Mouse (Mus musculus): ENCODE measurements at regions not wholly inside any gene's neighbourhood (a gene's known extent, or its start where the extent isn't known, plus 50 kb on each side); places are given as distances from the start of the nearest gene placed in this dataset.

GRCm38 (mm10) chr4:95196106-95196505 is 144.1 kb upstream of the Jun start:
- POLR2A ChIA-PET: interaction anchor here in 1 of 4 experiments (1.5 kb wide), 1 partner anchor 26 kb away, joined by 3 read pairs; no protein-coding TSS in a partner anchor
- CTCF ChIA-PET: no interaction called here

GRCm38 (mm10) chr4:95197077-95197711 is 145.2 kb upstream of the Jun start:
- ChIA-PET CTCF (no interaction called here), POLR2A (no interaction called here)

GRCm38 (mm10) chr4:95199394-95199793 is 147.4 kb upstream of the Jun start:
- ChIA-PET CTCF (no interaction called here), POLR2A (interaction anchor here in 1 of 4 experiments (1.2 kb wide), 1 partner anchor 7 kb away, joined by 4 read pairs; no protein-coding TSS in a partner anchor)

- ChIA-PET POLR2A (interaction anchor here in 2 of 4 experiments (0.7 to 1.2 kb wide), 3 partner anchors 8 to 167 kb away, joined by 4 to 5 read pairs (median 4); no protein-coding TSS in a partner anchor), CTCF (interaction anchor here in 1 of 4 experiments (0.5 kb wide), 1 partner anchor 146 kb away, joined by 4 read pairs; no protein-coding TSS in a partner anchor)
These were observed 148.1 kb upstream of the Jun start for GRCm38 (mm10) chr4:95200130-95200529.

DNA sequence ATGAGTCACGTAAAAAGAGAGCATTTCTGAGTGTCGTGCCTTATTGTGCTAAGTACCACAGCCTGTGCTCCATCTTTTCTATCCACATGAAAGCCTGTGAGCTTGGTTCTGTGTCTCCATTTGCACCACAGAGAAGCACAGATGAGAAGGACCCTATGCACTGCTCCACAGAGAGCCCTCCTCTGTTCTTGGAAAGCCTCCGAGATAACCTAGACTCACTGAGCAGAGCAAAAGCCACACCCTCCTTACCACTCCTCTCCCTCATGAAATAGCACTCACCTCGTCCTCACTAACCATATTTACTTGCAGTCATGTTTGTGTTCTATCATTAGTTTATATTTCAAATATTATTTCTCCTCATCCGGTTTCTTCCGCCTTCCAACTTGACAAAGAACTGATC is 150.5 kb upstream of the Jun start:
- POLR2A ChIA-PET: no interaction called here
- CTCF ChIA-PET: no interaction called here

- ChIA-PET CTCF (no interaction called here), POLR2A (no interaction called here)
These were observed 151.6 kb upstream of the Jun start for GRCm38 (mm10) chr4:95203577-95203976.

DNA sequence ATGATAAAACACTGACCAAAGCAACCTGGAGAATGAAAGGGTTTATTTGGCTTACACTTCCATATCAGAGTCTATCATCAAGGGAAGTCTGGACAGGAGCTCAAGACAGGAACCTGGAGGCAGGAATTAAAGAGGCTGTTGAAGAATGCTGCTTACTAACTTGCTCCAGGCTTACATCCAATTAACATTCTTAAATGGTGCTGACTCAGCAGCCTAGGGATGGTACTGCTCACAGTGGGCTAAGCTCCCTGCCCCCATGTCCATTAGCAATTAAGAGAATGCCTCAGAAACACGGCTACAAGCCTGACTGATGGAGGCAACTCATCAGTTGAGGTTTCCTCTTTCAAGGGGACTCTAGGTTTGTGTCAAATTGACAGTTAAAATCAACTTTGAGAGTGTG is 153.3 kb upstream of the Jun start:
- ChIA-PET CTCF (no interaction called here), POLR2A (no interaction called here)

GRCm38 (mm10) chr4:95207783-95208182 is 155.8 kb upstream of the Jun start:
- ChIA-PET CTCF (no interaction called here), POLR2A (no interaction called here)

GRCm38 (mm10) chr4:95208827-95209226 is 156.8 kb upstream of the Jun start:
- CTCF ChIA-PET: no interaction called here
- POLR2A ChIA-PET: no interaction called here

DNA sequence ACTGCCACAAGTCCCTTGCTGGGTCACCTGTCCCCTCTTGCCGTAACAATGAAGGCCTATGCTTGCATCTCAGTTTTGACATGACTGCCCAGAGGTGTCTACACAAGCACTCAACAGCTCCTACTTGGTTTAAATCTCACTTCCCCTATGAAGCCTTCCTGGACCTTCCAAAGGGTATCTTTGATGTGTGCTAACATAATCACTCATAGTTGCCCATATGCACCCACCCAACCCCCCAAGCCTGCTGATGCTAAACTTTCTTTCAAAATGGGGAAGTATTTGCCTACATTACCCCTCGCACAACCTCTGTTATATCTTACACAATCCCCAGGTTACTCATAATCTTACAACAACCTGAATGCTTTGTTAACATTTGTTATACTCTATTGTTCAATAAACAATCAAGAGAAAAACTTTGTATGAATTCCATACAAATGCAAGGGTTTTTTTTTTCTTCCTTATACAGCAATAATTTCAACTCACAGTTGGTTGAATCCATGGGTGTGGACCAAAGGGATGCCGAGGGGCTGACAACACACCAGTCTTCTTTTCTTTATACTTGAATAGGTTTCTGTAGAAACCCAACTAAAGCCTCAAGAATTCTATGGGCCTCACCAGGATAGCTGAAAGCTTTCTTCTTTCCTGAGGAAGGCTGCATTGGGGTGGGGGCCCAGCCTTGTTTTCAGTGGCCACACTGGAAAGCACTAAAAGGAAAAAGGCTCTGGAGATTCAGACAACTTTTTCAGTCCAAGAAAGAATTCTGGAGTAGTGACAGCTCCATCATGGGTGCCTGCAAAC is 157.5 kb upstream of the Jun start:
- ChIA-PET POLR2A (interaction anchor here in 1 of 4 experiments (0.5 kb wide), 1 partner anchor 37 kb away, joined by 3 read pairs; no protein-coding TSS in a partner anchor), CTCF (no interaction called here)

- POLR2A ChIA-PET: interaction anchor here in 3 of 4 experiments (0.7 to 4.7 kb wide), 10 partner anchors 24 to 161 kb away, joined by 3 to 26 read pairs (median 4); partner anchors contain the start of gene Jun (in 3 of the 3)
- CTCF ChIA-PET: no interaction called here
These were observed 160.5 kb upstream of the Jun start for GRCm38 (mm10) chr4:95212561-95212960.

- CTCF ChIA-PET: no interaction called here
- POLR2A ChIA-PET: interaction anchor here in 3 of 4 experiments (0.7 to 4.7 kb wide), 9 partner anchors 25 to 161 kb away, joined by 3 to 26 read pairs (median 5); partner anchors contain the start of gene Jun (in 3 of the 3)
These were observed 161.0 kb upstream of the Jun start for GRCm38 (mm10) chr4:95213026-95213425.

GRCm38 (mm10) chr4:95214026-95214425 is 162.0 kb upstream of the Jun start:
- ChIA-PET POLR2A (interaction anchor here in 3 of 4 experiments (0.6 to 4.7 kb wide), 5 partner anchors 52 to 162 kb away, joined by 4 to 26 read pairs (median 8); partner anchors contain the start of gene Jun (in 2 of the 3)), CTCF (no interaction called here)

- POLR2A ChIA-PET: interaction anchor here in 3 of 4 experiments (0.6 to 4.7 kb wide), 7 partner anchors 42 to 342 kb away, joined by 3 to 26 read pairs (median 5); partner anchors contain the start of gene Jun (in 1 of the 3)
- CTCF ChIA-PET: no interaction called here
These were observed 163.2 kb upstream of the Jun start for GRCm38 (mm10) chr4:95215187-95215586.

DNA sequence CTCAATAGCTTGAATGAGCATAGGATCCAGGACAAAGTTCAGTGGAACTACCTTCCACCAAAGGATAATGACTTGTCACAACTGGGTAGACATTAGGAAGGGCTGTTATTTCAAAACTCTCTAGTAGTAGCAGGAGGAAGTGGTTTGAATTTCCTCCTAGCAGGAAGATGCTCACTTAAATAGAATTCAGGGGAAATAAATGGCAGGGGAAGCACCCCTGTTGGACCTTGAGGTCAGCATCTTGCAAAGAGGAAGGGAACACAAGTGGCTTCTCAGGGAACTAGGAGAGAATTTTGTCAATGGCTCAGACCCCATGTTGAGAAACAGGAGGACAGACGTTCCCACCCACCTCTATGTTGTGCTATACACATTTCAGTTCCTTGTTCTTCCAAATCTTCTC is 178.4 kb upstream of the Jun start:
- ChIA-PET CTCF (interaction anchor here in 1 of 4 experiments (0.5 kb wide), 1 partner anchor 465 kb away, joined by 3 read pairs; no protein-coding TSS in a partner anchor), POLR2A (no interaction called here)

GRCm38 (mm10) chr4:95233034-95233433 is 181.0 kb upstream of the Jun start:
- CTCF ChIA-PET: no interaction called here
- POLR2A ChIA-PET: no interaction called here

- CTCF ChIA-PET: interaction anchor here in 2 of 4 experiments (0.6 kb wide), 2 partner anchors 81 to 704 kb away, joined by 4 read pairs; no protein-coding TSS in a partner anchor
- POLR2A ChIA-PET: no interaction called here
These were observed 182.1 kb upstream of the Jun start for GRCm38 (mm10) chr4:95234030-95234555.

DNA sequence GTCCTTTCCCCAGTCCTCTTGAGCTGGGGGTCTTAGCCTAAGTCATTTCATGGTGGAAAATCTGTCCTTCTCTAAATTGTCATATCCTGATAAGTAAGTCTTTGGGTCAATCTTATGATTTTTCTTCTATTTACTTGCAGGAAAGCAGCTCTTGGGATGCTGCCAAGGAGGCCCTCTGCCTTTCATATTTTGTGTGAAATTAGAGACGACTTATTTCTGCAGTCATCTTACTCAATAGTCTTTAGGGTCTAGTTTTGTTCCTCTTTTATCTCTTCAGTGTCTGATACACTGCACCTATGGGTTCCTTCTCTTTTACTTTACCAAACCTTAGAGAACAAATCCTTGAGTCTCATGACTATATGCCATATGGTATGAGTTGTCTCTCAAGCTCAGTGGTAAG is 196.0 kb upstream of the Jun start:
- POLR2A ChIA-PET: interaction anchor here in 1 of 4 experiments (1.3 kb wide), 1 partner anchor 242 kb away, joined by 3 read pairs; no protein-coding TSS in a partner anchor
- CTCF ChIA-PET: no interaction called here

GRCm38 (mm10) chr4:95249031-95249430 is 197.0 kb upstream of the Jun start:
- ChIA-PET POLR2A (no interaction called here), CTCF (no interaction called here)

- ChIA-PET POLR2A (interaction anchor here in 2 of 4 experiments (0.7 to 1.1 kb wide), 2 partner anchors 37 to 198 kb away, joined by 3 to 4 read pairs; partner anchors contain the start of gene Jun (in 1 of the 2)), CTCF (interaction anchor here in 1 of 4 experiments (0.6 kb wide), 1 partner anchor 62 kb away, joined by 4 read pairs; no protein-coding TSS in a partner anchor)
These were observed 198.1 kb upstream of the Jun start for GRCm38 (mm10) chr4:95250083-95250482.

All from embryonic stem cell, embryonic (primary cell).